Mouse (Mus musculus) forebrain, postnatal 0 days (tissue): ENCODE measurements around the gene Psmg1. TPM values are rescaled to one million over a fixed set of nuclear protein-coding genes. Genes with fewer than 3 reads are reported as not detected.
"Not testable (repeated sequence)": the region's sequence is repeated elsewhere in the genome, so short reads cannot be mapped to it uniquely, and the experiment has no call there.

Experiments used
- ATAC-seq: fragments of 200-750 bp; cut with Nextera tagmentation; 2 replicates; pipeline ENCODE4 v1.8.0; 2017; ENCODE audit warnings: mild to moderate bottlenecking, moderate library complexity
- DNase-seq: peaks from one replicate; pipeline ENCODE4 v3.0.0-alpha.2; 2015
- H3K27ac ChIP-seq: fragments of 300-500 bp; sonication (generic); 2 replicates; pipeline ENCODE4 v1.5.1; 2014; ENCODE audit warnings: low read depth, mild to moderate bottlenecking, antibody characterized with exemption, low read length, moderate library complexity, mixed read lengths
- H3K27me3 ChIP-seq: fragments of 300-500 bp; sonication (generic); 2 replicates; pipeline ENCODE4 v1.6.1; 2014; ENCODE audit warnings: mild to moderate bottlenecking, low read length, mixed read lengths; ENCODE audit not compliant: insufficient read depth
- H3K36me3 ChIP-seq: fragments of 300-500 bp; sonication (generic); 2 replicates; pipeline ENCODE4 v1.6.1; 2014; ENCODE audit warnings: mild to moderate bottlenecking, moderate library complexity; ENCODE audit not compliant: insufficient read depth
- H3K4me1 ChIP-seq: fragments of 300-500 bp; sonication (generic); 2 replicates; pipeline ENCODE4 v1.6.1; 2014; ENCODE audit warnings: antibody characterized with exemption; ENCODE audit not compliant: insufficient read depth
- H3K4me2 ChIP-seq: fragments of 300-500 bp; sonication (generic); 2 replicates; pipeline ENCODE4 v1.6.1; 2014; ENCODE audit warnings: low read depth, mild to moderate bottlenecking, moderate library complexity
- H3K4me3 ChIP-seq: fragments of 300-500 bp; sonication (generic); 2 replicates; pipeline ENCODE4 v1.5.1; 2014; ENCODE audit warnings: low read depth, low read length, mixed read lengths
- H3K9ac ChIP-seq: fragments of 300-500 bp; sonication (generic); 2 replicates; pipeline ENCODE4 v1.6.1; 2014; ENCODE audit warnings: mild to moderate bottlenecking
- H3K9me3 ChIP-seq: fragments of 300-500 bp; sonication (generic); 2 replicates; pipeline ENCODE4 v1.6.1; 2016; ENCODE audit warnings: low read length
- CTCF ChIP-seq: sonication (generic); IDR thresholded peaks from 2 replicates; pipeline ENCODE4 v1.5.1; 2016; ENCODE audit warnings: antibody characterized with exemption, control low read depth, low read depth
- WGBS: fragments of 180-500 bp; shearing (Covaris S2); extraction: QIAGEN DNeasy Blood & Tissue Kit; methylation state at CpG from one replicate; pipeline ENCODE4 v1.1.7; 2014; 5-methylcytosine and 5-hydroxymethylcytosine counted together
- polyA plus RNA-seq: library from polyadenylated mRNA; unstranded; fragments of >200 nt; fragmentation: Nextera tagmentation; extraction: Ambion mirVana; gene quantifications from 2 replicates; pipeline ENCODE4 v1.2.1, GENCODE M21; 2015
- total RNA-seq: library from RNA; depleted of rRNA; stranded (reverse); fragments of >200 nt; gene quantifications from 2 replicates; pipeline ENCODE4 v1.2.3, GENCODE M21; 2014

Gene Psmg1
- total and polyA plus RNA-seq, 2 experiments from 2014 or later, result 35.2 to 59.1 TPM

GRCm38 (mm10) chr16:96021045-96021444 lies 30.3 kb upstream of the Psmg1 start:
- Histone ChIP-seq H3K4me3 (no peak overlapping the region), H3K4me1 (no peaks in the 10 kb centered on the region), H3K9ac (no peak overlapping the region), H3K36me3 (peaks cover 72% of the 10 kb centered on the region), H3K9me3 (no peaks in the 10 kb centered on the region), H3K27ac (no peak overlapping the region), H3K4me2 (no peak overlapping the region), H3K27me3 (no peaks in the 10 kb centered on the region)
- TF ChIP-seq CTCF, result no peak
- DNase-seq, result no peak
- ATAC-seq, result no peak
- WGBS, result 91% methylated on average over 10 of the region's 10 CpGs

DNA sequence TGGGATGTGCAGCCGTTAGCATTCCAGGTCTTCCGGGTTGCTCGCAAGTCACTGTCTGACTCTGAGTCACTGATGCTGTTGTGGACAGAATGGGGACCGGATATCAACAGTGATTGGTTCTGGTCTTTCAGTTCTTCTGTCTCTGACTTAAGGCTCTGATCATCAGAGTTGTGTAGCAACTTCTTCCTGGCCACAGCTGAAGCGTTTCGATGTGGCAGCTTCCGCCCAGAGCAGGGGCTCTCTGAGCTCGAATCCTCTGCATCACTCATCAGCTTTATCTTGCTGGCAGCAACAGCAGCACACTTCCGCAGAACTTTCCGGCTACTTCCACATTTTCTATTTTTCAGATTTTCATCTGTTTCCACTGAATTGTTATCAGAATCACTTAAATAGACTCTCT lies 18.4 kb upstream of the Psmg1 start:
- WGBS, result no CpG with 5 or more reads among the region's 10 CpGs
- H3K27me3 ChIP-seq, H3K9me3 ChIP-seq, H3K4me1 ChIP-seq, ATAC-seq, H3K27ac ChIP-seq, DNase-seq, H3K9ac ChIP-seq, H3K4me2 ChIP-seq, H3K4me3 ChIP-seq: not testable (repeated sequence)
- H3K36me3 ChIP-seq, result peaks cover 15% of the 10 kb centered on the region

DNA sequence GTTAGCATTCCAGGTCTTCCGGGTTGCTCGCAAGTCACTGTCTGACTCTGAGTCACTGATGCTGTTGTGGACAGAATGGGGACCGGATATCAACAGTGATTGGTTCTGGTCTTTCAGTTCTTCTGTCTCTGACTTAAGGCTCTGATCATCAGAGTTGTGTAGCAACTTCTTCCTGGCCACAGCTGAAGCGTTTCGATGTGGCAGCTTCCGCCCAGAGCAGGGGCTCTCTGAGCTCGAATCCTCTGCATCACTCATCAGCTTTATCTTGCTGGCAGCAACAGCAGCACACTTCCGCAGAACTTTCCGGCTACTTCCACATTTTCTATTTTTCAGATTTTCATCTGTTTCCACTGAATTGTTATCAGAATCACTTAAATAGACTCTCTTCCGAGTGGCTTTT lies 13.5 kb upstream of the Psmg1 start:
- not testable (repeated sequence) for H3K9ac ChIP-seq, ATAC-seq, H3K4me2 ChIP-seq, H3K4me1 ChIP-seq, H3K27ac ChIP-seq, DNase-seq, H3K4me3 ChIP-seq, H3K27me3 ChIP-seq, H3K9me3 ChIP-seq
- peaks cover 39% of the 10 kb centered on the region for H3K36me3 ChIP-seq
- WGBS, result no CpG with 5 or more reads among the region's 10 CpGs

GRCm38 (mm10) chr16:95999291-95999690 lies 8.5 kb upstream of the Psmg1 start:
- WGBS, result 86% methylated on average over 5 of the region's 5 CpGs
- ATAC-seq, result no peak
- peaks cover 57% of the 10 kb centered on the region for H3K36me3 ChIP-seq

GRCm38 (mm10) chr16:95996156-95996555 lies 5.4 kb upstream of the Psmg1 start:
- Histone ChIP-seq H3K9ac (no peak overlapping the region), H3K27me3 (no peaks in the 10 kb centered on the region), H3K4me1 (peaks cover 7% of the 10 kb centered on the region; the same call in 1 of the 2 replicates), H3K36me3 (peaks cover 52% of the 10 kb centered on the region), H3K27ac (no peak overlapping the region), H3K4me3 (no peak overlapping the region), H3K9me3 (no peaks in the 10 kb centered on the region), H3K4me2 (no peak overlapping the region)
- DNase-seq, result no peak
- 88% methylated on average over 7 of the region's 7 CpGs for WGBS
- ATAC-seq, result no peak
- TF ChIP-seq CTCF, result no peak

More at GRCm38 (mm10) chr16:95999291-95999690, 8.5 kb upstream of the Psmg1 start:
- DNase-seq, result no peak
- Histone ChIP-seq H3K27ac (no peak overlapping the region), H3K4me1 (no peaks in the 10 kb centered on the region), H3K4me3 (no peak overlapping the region), H3K9ac (no peak overlapping the region), H3K4me2 (no peak overlapping the region), H3K9me3 (no peaks in the 10 kb centered on the region), H3K27me3 (no peaks in the 10 kb centered on the region)
- TF ChIP-seq CTCF, result no peak

DNA sequence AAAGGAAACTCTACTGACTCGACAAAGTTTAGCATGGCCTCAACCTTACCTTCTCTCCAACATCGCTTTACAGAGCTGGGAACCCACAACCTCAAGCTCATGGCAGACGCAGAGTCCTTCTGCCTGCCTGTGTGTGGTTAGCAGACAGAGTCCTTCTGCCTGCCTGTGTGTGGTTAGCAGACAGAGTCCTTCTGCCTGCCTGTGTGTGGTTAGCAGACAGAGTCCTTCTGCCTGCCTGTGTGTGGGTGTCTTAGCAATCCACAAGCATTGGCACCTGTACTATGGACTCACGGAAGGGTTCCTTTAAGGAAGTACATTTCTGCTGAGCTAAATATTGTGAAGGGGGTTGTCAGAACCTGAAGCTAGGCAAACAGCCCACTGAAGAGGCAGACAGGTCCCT lies 3.8 kb upstream of the Psmg1 start:
- WGBS, result 95% methylated on average over 4 of the region's 4 CpGs
- not testable (repeated sequence) for H3K9ac ChIP-seq, DNase-seq, H3K27me3 ChIP-seq, H3K4me2 ChIP-seq, H3K4me3 ChIP-seq, H3K27ac ChIP-seq, H3K9me3 ChIP-seq, ATAC-seq
- Histone ChIP-seq H3K4me1 (peaks cover 12% of the 10 kb centered on the region; the same call in 1 of the 2 replicates), H3K36me3 (peaks cover 39% of the 10 kb centered on the region)

DNA sequence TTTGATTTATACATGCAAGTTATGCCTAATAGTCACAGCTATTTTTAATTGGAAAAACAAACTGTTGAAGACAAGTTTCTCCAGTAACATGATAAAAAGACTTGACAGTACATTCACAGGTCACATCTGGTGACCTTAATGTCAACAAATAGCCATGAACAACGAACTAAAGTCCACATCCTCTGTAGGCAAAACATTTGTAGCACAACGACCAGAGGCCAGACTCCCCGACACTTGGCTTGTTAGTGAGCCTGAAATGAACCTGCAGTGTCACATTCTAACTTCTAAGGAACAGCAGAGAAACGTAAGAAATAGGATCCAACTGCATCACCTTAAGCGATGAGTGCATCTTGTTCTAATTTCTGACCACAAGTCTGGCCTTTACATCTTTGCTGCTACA lies 1.8 kb upstream of the Psmg1 start:
- Histone ChIP-seq H3K4me2 (no peak overlapping the region), H3K9me3 (no peaks in the 10 kb centered on the region), H3K27me3 (no peaks in the 10 kb centered on the region), H3K36me3 (peaks cover 32% of the 10 kb centered on the region), H3K9ac (no peak overlapping the region), H3K27ac (no peak overlapping the region), H3K4me1 (peaks cover 12% of the 10 kb centered on the region; the same call in 1 of the 2 replicates), H3K4me3 (no peak overlapping the region)
- no peak for DNase-seq
- TF ChIP-seq CTCF, result no peak
- no peak for ATAC-seq
- WGBS, result 82% methylated on average over 5 of the region's 5 CpGs
